Mouse (Mus musculus) cerebellum, adult 9-10 months (tissue): ENCODE data around the gene Tubb4b.

Source experiments
- DNase-seq: peaks from one replicate; pipeline ENCODE4 v3.0.0; 2022

Tubb4b gene

GRCm38 (mm10) chr2:25244144-25244543 is 19.6 kb upstream of the Tubb4b start:
- no peak for DNase-seq

GRCm38 (mm10) chr2:25243342-25243741 is 18.8 kb upstream of the Tubb4b start:
- no peak for DNase-seq

- DNase-seq: no peak
These were observed 17.6 kb upstream of the Tubb4b start, which contains the start of the genes Rnf208 and Cysrt1 for GRCm38 (mm10) chr2:25242101-25242506. Gene Rnf208 (plus strand): TSS chr2:25242255. Gene Cysrt1 (minus strand): TSS chr2:25242452.

- DNase-seq: no peak
These were observed 16.9 kb upstream of the Tubb4b start for GRCm38 (mm10) chr2:25241438-25241775.

GRCm38 (mm10) chr2:25240723-25241437 is 16.4 kb upstream of the Tubb4b start:
- peak; percentile 79 for DNase-seq

GRCm38 (mm10) chr2:25240310-25240709 is 15.8 kb upstream of the Tubb4b start:
- DNase-seq: no peak

- no peak for DNase-seq
These were observed 15.3 kb upstream of the Tubb4b start for GRCm38 (mm10) chr2:25239766-25240165.

GRCm38 (mm10) chr2:25238106-25238505 is 13.6 kb upstream of the Tubb4b start:
- no peak for DNase-seq

GRCm38 (mm10) chr2:25237522-25237921 is 13.0 kb upstream of the Tubb4b start:
- no peak for DNase-seq

- no peak for DNase-seq
These were observed 12.1 kb upstream of the Tubb4b start, which contains the start of gene Rnf224 for GRCm38 (mm10) chr2:25236614-25237013. Gene Rnf224 (minus strand): TSS chr2:25236787.

- no peak for DNase-seq
These were observed 10.2 kb upstream of the Tubb4b start for GRCm38 (mm10) chr2:25234551-25235220.

GRCm38 (mm10) chr2:25234050-25234449 is 9.5 kb upstream of the Tubb4b start, which contains the start of gene Slc34a3:
Gene Slc34a3 (minus strand): TSS chr2:25234364.
- no peak for DNase-seq

- no peak for DNase-seq
These were observed 8.9 kb upstream of the Tubb4b start for GRCm38 (mm10) chr2:25233421-25233820.

- DNase-seq: no peak
These were observed 6.5 kb upstream of the Tubb4b start for GRCm38 (mm10) chr2:25231038-25231437.

GRCm38 (mm10) chr2:25230581-25230980 is 6.1 kb upstream of the Tubb4b start:
- no peak for DNase-seq

GRCm38 (mm10) chr2:25229582-25229981 is 5.1 kb upstream of the Tubb4b start:
- DNase-seq: no peak

- no peak for DNase-seq
These were observed 4.6 kb upstream of the Tubb4b start for GRCm38 (mm10) chr2:25228995-25229530.

GRCm38 (mm10) chr2:25228431-25228889 is 4.0 kb upstream of the Tubb4b start:
- DNase-seq: peak; percentile 93

- peak; percentile 51 for DNase-seq
These were observed 2.9 kb upstream of the Tubb4b start for GRCm38 (mm10) chr2:25227406-25227805.

GRCm38 (mm10) chr2:25226864-25227263 is 2.4 kb upstream of the Tubb4b start:
- no peak for DNase-seq

- peak; percentile 55 for DNase-seq
These were observed 1.4 kb upstream of the Tubb4b start for GRCm38 (mm10) chr2:25225811-25226379.

GRCm38 (mm10) chr2:25224766-25225752 is 557 bp upstream of the Tubb4b start:
- peak; percentile 100 for DNase-seq
